Mouse (Mus musculus): ENCODE measurements around the gene Tbc1d8.

The Tbc1d8 gene

DNA sequence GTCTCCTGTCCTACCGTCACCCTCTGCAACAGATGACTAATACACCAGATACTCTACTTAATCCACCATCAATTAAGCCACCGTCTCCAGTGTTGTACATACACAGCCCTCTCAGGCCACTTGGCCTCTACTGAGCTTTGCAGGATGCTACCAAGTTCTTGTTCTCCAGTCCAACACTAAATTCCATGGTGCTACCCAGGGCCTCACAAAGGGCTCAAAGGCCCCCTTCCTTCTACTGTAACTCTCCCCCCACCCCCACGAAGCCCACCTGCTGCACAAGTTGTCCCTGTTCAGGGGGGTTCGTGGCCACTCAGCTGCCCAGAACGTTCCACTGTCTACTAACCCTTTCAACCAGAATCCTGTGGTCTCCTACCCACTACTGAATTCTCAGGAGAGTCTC is 1.5 kb downstream of the Tbc1d8 start:
- DNase-seq = no peak

DNA sequence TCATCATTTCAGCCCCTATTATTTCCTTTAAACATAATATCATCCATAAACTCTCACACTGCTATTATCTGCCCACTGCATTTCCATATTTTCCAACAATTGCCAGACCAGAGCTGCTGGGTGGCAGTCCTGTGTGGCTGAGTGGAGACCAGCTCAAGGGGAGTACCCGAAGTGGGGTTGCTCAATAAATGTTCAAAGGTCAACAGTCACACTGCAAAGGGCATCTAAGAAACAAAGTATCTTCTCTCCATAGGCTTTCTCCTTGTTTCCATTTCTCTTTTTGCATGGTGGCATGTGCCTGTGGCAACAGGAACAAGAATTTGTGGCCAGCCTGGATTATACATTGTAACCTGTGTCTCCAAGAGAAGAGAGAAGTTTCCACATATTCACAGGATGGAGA is 2.2 kb downstream of the Tbc1d8 start:
- no peak for DNase-seq

DNA sequence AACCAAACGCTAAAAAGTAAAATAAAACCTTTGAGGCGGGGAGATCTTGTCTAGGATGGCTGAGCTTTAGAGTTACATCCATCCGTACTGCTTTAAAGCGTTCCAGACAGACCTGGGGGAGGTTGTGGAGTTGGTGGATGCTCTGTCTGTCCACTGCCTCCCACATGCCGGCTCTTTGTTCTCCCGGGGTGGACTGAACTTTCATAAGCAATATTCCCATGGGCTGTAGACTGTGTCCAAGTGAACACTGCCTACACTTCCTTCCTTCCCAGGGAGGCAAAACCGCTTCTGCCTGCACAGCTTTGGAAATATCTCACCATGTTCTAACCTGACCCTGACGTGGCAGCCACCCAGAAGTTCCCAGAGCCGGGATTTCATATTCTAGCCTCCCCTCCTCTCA is 4.0 kb downstream of the Tbc1d8 start:
- no peak for DNase-seq

DNA sequence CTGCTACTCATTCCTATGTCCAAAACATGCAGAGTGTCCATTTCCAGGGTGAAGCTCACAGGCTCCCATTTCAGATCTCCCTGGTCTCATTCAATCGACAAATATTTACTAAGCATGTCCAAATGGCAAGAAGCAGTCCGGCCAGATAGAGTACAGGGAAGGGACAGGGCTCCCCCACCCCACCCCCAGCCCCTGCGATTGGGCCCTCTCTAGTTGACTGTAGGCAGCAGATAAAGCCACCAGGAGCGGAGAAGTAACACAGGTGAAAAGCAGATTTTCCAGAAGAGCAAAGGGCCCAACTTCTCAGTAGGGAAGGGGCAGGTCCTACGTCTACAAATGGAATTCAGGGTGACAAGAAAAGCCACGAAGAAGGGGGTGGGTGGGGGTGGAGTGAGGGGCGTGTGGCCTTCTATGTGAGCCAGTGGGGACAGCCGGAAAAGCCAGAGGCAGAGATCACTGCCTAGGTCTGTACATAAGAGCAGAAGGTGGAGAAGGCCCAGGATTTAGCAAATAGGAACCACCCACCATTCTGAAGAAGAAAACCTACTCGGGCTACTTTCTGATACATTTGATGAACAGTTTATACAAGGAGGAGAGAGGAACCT is 7.2 kb downstream of the Tbc1d8 start:
- DNase-seq = no peak

DNA sequence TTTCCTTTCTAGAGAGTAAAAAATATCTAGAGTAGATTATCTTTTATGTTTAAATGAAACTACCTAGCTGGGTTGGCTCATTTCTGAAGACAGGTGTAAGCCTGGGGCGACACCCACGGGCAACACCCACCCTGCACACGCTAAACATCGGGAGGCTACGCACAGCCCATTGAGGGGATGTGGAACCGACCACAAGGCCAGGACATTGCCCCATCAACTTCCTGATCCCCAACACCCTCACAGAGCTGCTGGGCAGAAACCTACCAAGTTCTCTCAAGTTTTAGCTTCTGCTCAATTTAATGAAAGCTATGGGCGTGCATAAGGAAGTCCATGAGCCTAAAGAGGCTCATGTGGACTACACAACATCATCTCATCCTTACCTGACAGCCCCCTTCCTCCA is 9.6 kb downstream of the Tbc1d8 start:
- no peak for DNase-seq

DNA sequence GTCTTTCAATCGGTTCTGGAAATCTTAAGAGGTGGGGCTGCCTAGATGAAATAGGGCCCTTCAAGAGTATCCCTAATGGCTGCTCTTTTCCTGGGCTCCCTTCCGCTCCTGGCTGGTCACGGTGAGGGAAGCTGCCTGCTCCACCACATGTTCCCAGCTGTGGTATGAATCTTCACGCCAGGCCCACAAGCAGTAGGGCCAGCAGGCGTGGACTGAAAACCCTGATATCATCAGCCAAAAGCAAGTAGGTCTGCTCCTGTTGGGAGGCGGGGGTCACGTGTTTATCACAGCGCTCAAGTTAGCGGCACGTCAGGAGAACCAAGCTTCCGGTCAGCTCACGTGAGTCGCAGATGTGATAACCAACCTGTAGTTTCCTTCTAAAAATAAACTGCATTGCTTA is 12.0 kb downstream of the Tbc1d8 start:
- no peak for DNase-seq

DNA sequence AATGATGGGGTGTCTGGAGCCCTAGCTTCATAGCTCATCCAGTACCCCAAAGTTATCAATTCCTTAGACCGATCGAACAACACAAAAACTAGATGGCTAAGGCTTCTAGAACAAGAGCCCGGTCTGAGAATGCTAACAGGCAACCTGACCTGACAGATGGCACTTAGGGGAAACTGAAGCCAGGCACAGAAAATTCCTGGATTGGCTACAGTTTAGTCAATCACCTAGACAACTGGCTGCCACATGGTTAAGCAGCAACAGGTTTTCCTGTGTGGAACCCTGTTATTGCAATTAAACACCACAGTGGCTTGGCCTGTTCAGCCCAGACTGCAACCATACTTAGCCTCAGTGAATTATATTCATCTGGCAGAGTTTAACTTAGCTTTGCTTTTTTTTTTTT is 13.8 kb downstream of the Tbc1d8 start:
- DNase-seq = no peak

DNA sequence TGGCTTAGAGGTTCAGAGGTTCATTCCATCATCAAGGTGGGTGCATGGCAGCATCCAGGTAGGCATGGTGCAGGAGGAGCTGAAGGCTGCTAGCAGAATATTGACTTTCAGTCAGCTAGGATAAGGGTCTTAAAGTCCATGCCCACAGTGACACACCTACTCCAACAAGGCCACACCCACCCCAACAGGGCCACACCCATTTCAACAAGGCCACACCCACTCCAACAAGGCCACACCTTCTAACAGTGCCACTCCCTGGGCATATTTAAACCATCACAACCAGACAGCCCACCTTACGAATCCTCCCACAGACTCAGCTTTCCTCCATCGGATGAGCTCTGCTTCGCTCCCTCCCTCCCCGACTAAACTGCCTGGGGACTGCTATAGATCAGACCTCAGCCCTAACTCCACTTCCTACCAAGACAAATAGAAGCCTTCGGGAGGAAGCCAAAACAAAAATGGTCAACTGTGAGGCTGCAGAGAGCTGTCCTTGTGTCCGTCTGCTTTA is 15.6 kb downstream of the Tbc1d8 start:
- no peak for DNase-seq

DNA sequence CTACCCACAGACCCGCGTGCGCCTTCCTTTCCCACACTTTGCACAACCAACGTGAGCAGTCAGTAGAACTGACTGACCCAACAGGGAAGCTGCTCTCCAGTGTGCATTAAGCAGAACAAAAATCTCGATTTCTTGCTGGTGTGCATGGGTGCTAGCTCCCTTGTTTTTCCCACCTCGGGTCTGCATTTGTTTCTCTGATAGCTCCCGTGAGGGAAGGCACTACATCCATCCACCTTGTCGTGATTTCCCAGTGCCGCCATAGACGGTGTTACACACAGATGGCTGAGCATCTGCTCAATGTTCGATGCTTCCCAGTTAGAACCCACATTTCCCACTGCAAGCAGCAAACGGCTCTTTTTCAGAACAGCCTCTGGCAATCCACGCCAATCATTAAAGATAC is 16.5 kb downstream of the Tbc1d8 start:
- DNase-seq = no peak

DNA sequence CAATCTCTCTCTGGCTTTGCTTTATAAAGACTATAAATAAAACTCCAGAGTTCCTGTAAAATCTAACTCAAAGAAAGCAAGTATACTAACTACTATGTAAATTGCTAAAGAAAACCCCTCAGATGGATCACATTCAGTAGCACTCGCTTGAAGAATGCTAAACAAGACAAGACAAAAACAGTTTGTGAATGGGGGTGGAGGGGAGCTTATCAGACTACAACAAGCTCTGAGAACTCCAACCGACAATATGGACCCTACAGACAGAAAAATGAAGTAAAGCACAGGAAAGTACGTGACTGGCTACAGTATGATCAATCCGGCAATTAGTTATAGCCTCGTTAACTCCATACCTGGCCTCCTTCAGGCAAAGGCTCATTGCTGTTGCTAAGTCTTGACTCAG is 18.1 kb downstream of the Tbc1d8 start:
- DNase-seq = no peak

DNA sequence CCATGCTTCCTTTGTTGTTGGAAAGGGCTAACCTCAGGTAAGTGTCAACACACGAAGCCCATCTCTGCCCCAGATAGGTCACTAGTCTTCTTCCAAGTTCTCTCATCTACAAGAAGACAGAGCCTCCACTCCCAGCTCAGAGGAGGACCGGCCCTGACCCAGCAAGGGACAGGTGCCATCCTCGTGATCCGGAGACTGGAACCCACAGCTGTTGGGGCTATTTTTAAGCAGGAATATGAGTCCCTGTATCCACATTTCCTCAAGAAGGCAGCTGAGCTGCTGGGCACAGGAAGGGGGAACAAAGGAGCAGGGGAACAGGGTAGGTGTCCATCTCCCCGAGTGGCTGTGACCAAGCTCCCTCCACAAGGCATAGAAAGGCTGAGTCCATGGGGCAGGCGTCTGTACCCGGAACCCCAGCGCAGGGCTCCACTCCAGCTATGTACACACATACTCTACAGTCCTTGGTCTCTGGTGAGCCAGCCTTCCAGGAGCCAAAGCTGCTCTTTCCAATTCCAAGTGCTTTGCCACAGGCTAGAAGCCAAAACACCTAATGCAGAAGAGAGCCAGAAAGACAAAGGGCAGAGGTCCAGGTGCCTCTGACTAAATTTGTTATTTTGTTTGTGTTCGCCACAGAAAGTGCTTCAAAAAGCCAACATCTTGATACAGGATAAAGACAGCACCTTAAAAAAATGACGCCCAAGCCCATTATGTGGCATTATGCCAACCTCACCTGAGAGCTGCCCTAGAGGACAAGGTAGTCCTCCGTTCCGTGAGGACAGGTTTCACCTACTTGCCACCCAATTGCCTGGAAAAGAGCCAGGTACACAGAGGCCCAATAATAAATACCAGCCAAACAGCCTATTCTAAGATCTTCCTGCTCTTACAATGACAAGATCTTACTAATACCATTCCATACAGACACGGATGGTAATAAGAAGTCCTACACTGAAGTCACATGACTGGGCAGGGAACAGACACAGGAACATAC is 20.4 kb downstream of the Tbc1d8 start:
- peak; percentile 23 to 29 for DNase-seq

DNA sequence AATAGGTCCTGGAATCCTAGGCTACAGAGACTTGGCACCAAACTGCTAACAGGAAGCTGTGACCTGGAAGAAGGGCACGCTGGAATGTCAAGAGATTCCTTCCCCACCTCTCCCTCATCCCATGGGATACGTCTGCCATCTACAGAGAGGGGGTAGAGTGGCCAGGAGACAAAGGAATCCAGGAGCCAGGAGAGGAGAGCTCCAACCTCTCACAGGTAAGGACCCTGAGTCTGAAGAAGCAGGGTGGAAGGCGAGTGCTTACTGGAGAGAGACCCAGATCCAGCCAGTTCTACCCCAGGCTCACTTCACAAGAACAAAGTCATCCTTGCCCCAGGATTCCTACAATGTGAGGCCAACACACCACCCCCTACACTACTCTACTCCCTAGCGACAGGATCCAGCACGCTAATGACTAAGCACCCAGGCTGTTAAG is 22.1 kb downstream of the Tbc1d8 start:
- DNase-seq = no peak

DNA sequence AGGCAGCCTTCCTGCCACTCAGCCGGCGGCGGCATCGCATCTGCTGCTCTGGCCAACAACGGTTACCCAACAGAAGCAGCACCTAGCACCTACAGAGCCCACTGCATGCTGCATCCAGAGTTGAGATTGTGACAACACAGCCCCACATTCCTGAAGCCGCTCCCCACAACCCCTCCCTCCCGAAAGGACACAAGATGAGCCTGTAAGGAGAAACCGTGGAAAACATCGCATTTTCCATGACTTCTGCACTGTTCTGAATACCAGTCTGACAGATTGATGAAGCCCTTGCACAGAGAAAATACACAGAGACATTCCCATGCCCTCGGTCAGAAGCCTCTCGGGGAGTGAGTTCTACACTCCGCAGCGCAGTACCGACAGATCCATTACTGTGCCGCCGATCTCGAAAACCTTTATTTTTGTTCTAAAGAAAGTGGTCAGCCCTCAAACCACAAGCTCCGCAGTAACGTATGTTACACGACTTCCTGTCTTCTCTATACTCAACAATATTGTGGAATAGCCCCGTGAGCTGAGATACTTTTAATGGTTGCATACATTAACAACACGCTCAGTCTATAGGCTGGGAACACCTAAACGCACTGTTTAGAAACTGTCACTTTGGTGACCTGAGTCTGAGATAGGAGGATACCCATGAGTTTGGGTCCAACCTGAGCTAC is 23.1 kb downstream of the Tbc1d8 start:
- no peak for DNase-seq

DNA sequence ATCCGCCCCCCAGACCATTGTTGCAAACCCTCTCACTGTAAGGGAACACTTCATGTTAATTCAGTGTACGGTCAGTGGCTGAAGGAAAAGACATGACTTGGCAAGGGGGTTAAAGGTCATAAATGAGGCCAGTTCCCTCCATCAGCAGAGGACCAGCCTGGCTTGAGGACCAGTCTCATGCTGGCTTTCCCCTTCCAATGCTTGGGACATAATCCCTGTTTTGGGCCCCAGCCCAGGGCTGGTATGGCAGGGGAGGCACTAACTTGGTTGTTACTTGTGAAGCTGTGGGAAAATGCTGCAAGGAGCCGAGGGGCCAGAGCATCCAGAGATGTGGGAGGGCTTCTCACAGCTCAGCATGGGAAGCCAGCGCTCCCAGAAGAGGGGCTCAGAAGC is 23.8 kb downstream of the Tbc1d8 start:
- no peak for DNase-seq

DNA sequence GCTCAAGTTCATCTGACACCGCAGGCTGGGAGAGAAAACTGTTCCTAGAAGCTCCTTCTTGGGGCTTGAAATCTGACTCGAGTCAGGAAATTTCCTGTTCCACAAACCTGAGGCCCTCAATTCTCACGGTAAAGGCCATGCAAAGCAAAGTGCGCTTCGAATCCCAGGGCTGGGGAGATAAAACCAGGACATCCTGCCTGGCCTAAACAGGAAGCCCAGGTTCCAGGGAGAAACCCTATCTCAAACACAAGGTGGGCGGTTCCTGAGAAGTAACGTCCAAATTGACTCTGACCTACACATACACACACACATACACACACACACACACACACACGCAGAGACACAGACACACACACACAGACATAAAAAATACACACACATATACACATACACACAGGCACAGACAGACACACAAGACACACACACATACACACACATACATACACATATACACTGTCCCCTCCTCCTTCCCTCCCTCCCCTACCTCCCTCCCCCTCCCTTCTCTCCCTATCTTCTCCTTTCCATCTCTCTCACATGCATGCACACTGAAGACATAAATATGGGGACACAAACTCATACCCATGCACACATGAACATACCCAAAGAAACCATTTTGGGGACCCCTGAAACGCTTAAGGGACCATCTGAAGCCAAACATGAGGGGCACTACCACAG is 24.3 kb downstream of the Tbc1d8 start:
- DNase-seq = no peak

DNA sequence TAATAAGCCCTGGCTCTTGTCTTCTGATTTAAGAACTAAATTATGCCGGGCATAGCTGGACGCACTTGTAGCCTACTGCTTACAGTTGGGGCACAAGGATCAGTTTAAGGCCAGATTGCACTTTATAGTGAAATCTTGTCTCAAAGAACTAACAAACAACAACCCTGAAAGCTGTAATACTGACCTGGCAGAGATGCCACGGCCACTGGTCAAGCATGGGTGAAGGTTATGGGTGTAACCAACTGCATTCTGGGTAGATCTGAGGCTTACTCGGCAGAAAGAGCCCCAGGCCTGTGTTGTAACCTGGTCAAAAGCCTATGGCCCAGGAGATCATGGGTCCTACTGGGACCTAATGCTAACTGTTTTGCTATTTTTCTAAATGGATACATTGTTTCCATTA is 26.4 kb downstream of the Tbc1d8 start:
- DNase-seq = no peak

DNA sequence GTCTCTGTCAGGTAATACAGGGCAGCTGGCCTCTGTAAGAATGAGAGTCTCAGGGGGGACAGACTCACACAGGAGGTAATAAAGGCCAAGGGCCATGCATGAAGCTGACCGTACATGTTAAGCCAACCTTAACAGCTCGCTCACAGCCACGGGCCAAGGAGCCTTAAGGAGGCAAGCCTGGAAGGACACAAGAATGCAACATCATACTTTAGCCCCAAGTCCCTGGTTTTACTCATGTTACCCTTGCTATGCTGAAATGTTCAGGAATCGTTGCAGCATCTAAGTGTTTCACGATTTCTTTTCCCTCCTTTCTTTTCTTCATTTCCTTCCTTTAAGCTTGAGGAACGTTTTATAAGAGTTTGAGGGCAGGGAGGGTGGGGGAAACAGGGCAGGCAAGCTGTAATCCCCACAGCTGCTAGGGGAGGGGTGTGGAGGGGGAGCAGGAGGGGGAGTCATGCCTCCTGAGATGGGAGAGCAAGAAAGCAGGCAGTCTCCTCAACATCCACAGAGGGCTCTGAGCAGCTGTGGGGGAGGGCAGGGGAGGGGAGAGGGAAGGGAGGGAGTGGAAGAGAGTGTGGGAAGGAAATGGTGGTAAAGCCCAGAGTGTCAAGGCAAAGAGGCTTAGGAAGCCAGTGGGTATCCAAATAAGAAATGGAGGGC is 28.4 kb downstream of the Tbc1d8 start:
- no peak for DNase-seq

DNA sequence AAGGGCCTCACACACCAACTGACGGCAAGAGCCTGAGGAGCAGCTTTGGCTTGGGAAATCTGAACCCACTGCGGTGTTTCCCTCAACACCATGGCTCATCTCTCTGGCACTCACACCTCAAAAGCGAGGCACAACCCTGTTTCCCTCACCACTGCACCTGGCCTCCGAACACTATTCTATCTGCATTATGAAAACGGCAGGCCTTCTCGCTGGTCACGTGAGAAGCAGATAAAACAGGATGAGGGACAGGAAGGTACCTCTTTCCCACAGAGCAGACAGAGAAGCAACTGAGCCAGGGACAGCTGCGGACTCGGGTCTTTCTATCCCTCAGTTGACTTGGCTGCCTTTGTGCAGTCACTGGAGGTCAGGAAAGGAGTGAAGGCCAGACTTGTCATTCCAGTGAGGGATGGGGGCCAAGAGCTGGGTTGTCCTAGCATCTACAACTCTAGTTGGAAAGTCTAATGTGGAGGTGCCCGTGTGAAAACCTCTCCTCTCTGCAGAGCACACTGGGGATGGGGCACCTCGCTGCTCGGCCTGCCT is 29.2 kb downstream of the Tbc1d8 start:
- DNase-seq = no peak

DNA sequence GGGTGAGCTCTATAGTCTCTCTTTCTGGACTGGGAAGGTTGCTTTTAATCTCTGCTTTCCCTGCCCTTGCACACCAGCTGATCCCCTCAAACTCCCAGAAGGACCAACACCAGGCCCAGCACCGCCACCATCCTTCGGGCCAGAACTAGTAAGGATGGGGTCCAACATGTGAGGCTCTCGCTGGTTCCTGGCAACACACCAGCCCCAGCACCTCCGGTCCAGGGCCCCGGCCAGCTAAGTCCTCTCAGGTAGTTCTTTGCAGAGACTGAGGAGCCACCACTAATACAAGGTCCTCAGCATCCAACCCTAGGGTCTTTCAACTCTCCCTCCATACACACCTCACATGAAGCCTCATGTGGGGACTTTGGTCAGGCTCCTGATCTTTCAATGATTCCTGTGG is 29.7 kb downstream of the Tbc1d8 start:
- DNase-seq = no peak

DNA sequence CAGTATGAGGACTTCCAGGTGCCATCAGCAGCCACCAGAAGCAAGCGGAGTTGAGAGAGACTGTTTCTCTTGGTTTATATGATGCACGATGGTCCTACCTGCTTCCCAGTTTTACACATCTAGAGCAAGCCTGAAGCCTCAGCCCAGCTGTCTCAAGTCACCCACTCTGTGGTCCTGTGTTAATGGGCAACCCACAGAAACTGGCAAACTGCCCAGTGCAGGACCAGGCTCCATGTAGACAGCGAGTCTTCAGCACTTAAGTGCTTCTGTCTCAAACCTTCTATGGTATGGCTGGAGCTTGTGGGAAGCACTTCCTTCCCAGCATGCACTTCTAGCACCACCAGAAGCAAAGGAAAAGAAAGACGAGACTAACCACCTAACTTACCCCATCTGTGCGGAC is 30.3 kb downstream of the Tbc1d8 start:
- peak in 1 of 2 experiments; percentile 13 for DNase-seq

DNA sequence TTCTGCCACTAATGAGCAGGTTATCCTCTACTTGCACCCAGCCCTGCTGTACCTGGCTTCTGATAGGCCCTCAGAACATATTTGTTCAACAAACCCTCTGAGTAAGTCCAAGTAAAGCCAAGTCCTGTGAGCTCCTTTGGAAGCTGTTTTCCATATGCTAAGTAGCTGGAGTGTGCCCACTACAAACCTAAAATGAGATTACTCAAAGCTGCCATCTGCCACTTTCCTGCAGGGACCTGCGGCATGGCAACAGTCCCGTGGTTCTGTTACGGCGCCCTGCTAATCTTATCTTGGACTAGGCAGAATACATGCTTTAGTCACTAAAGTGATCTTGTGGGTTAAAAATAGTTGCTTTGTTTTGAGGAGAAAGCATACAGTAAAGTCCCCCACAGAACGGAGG is 32.4 kb downstream of the Tbc1d8 start:
- no peak for DNase-seq

Data from kidney, postnatal 36 days (tissue).